Mouse (Mus musculus): ENCODE measurements around the gene Pde1a. TPM values are rescaled to one million over a fixed set of nuclear protein-coding genes. Genes with fewer than 3 reads are reported as not detected.

The Pde1a gene
- polyA plus RNA-seq, 1 experiment from 2014 or later = 17.8 TPM

GRCm38 (mm10) chr2:79934660-79935059 is 194.6 kb downstream of the Pde1a start:
- WGBS = 36% methylated on average over 5 of the region's 5 CpGs
- no peak for ATAC-seq (ENCODE audit: low FRiP score, low TSS enrichment)

GRCm38 (mm10) chr2:79922356-79922755 is 206.9 kb downstream of the Pde1a start:
- H3K4me3 ChIP-seq (ENCODE audit: low read length) = no peak overlapping the region
- no peaks in the 10 kb centered on the region for H3K27me3 ChIP-seq (ENCODE audit: insufficient read depth, low read length)
- H3K4me1 ChIP-seq (ENCODE audit: insufficient read depth, low read length) = no peaks in the 10 kb centered on the region
- no peak for ATAC-seq (ENCODE audit: low FRiP score, low TSS enrichment)
- no peak overlapping the region for H3K27ac ChIP-seq (ENCODE audit: low read length)
- no peaks in the 10 kb centered on the region for H3K9me3 ChIP-seq (ENCODE audit: low read length)
- H3K36me3 ChIP-seq (ENCODE audit: insufficient read depth, low read length) = no peaks in the 10 kb centered on the region
- no peak overlapping the region for H3K9ac ChIP-seq (replicated peaks; ENCODE audit: low read length)
- no peak overlapping the region for H3K4me2 ChIP-seq (replicated peaks; ENCODE audit: low read depth, low read length)

More at GRCm38 (mm10) chr2:79934660-79935059, 194.6 kb downstream of the Pde1a start:
- Histone ChIP-seq H3K9ac (replicated peaks; ENCODE audit: low read length) (no peak overlapping the region), H3K4me2 (replicated peaks; ENCODE audit: low read depth, low read length) (no peak overlapping the region), H3K9me3 (ENCODE audit: low read length) (peaks cover 3% of the 10 kb centered on the region; the same call in 1 of the 2 replicates), H3K4me1 (ENCODE audit: insufficient read depth, low read length) (no peaks in the 10 kb centered on the region), H3K36me3 (ENCODE audit: insufficient read depth, low read length) (no peaks in the 10 kb centered on the region), H3K27me3 (ENCODE audit: insufficient read depth, low read length) (no peaks in the 10 kb centered on the region), H3K4me3 (ENCODE audit: low read length) (no peak overlapping the region), H3K27ac (ENCODE audit: low read length) (no peak overlapping the region)

- ATAC-seq (ENCODE audit: low FRiP score, low TSS enrichment) = no peak
- no peak overlapping the region for H3K4me3 ChIP-seq (ENCODE audit: low read length)
- H3K4me2 ChIP-seq (replicated peaks; ENCODE audit: low read depth, low read length) = no peak overlapping the region
- H3K9me3 ChIP-seq (ENCODE audit: low read length) = no peaks in the 10 kb centered on the region
- 94% methylated on average over 4 of the region's 4 CpGs for WGBS
- H3K4me1 ChIP-seq (ENCODE audit: insufficient read depth, low read length) = no peaks in the 10 kb centered on the region
- no peak overlapping the region for H3K9ac ChIP-seq (replicated peaks; ENCODE audit: low read length)
- H3K27ac ChIP-seq (ENCODE audit: low read length) = no peak overlapping the region
- no peaks in the 10 kb centered on the region for H3K27me3 ChIP-seq (ENCODE audit: insufficient read depth, low read length)
- no peaks in the 10 kb centered on the region for H3K36me3 ChIP-seq (ENCODE audit: insufficient read depth, low read length)
Measured at GRCm38 (mm10) chr2:79921375-79921774, 207.9 kb downstream of the Pde1a start.

DNA sequence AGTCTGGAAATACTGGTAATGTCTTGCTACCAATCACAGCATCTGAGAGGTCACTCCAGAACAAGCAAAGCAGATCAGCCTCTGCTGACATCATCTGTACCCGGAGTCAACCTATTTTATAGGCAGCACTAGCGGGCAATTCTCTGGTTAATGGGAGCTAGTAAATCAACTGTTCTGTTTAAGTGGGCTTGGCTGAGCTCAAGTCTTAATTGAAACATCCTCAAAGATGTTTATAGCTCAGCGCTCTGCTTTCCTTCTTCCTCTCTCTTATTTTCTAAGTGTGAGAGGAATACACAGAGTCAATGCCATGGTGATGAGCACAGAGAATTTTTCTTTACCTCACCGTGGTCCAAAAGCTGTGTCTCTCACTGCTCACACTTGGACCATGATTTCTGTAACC is 208.8 kb downstream of the Pde1a start:
- Histone ChIP-seq H3K36me3 (ENCODE audit: insufficient read depth, low read length) (no peaks in the 10 kb centered on the region), H3K27ac (ENCODE audit: low read length) (no peak overlapping the region), H3K4me3 (ENCODE audit: low read length) (no peak overlapping the region), H3K4me2 (replicated peaks; ENCODE audit: low read depth, low read length) (no peak overlapping the region), H3K4me1 (ENCODE audit: insufficient read depth, low read length) (no peaks in the 10 kb centered on the region), H3K27me3 (ENCODE audit: insufficient read depth, low read length) (no peaks in the 10 kb centered on the region), H3K9me3 (ENCODE audit: low read length) (no peaks in the 10 kb centered on the region), H3K9ac (replicated peaks; ENCODE audit: low read length) (no peak overlapping the region)
- 37% methylated on average over 4 of the region's 4 CpGs for WGBS
- ATAC-seq (ENCODE audit: low FRiP score, low TSS enrichment) = no peak

GRCm38 (mm10) chr2:79901841-79902510 is 227.3 kb downstream of the Pde1a start:
- Histone ChIP-seq H3K4me1 (ENCODE audit: insufficient read depth, low read length) (no peaks in the 10 kb centered on the region), H3K27me3 (ENCODE audit: insufficient read depth, low read length) (no peaks in the 10 kb centered on the region), H3K4me2 (replicated peaks; ENCODE audit: low read depth, low read length) (no peak overlapping the region), H3K9ac (replicated peaks; ENCODE audit: low read length) (no peak overlapping the region), H3K4me3 (ENCODE audit: low read length) (no peak overlapping the region), H3K9me3 (ENCODE audit: low read length) (no peaks in the 10 kb centered on the region), H3K36me3 (ENCODE audit: insufficient read depth, low read length) (no peaks in the 10 kb centered on the region), H3K27ac (ENCODE audit: low read length) (no peak overlapping the region)
- WGBS = 83% methylated on average over 2 of the region's 2 CpGs
- ATAC-seq (ENCODE audit: low FRiP score, low TSS enrichment) = no peak

DNA sequence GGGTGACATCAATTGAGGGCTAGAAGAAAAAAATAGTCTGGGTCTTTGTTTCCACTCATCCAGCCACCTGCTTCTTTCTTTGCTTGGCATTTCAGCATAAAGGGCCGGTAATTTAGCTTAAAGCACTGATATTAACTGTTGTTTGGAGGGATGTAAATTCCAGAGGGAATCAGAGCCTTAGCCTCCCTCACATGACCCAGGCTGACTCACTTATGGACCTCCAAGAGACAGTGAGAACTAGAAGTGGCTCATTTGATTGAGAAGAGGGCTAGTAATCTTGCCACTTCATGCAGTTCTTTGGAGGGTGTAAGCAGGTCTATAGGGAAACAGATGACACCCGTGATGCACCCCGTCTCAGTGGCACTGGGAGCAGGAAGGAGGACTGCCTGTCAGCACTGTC is 230.7 kb downstream of the Pde1a start:
- no peak for ATAC-seq (ENCODE audit: low FRiP score, low TSS enrichment)
- no peaks in the 10 kb centered on the region for H3K9me3 ChIP-seq (ENCODE audit: low read length)
- WGBS = 70% methylated on average over 3 of the region's 3 CpGs
- no peaks in the 10 kb centered on the region for H3K27me3 ChIP-seq (ENCODE audit: insufficient read depth, low read length)
- H3K4me3 ChIP-seq (ENCODE audit: low read length) = no peak overlapping the region
- H3K27ac ChIP-seq (ENCODE audit: low read length) = no peak overlapping the region
- no peaks in the 10 kb centered on the region for H3K36me3 ChIP-seq (ENCODE audit: insufficient read depth, low read length)
- H3K4me2 ChIP-seq (replicated peaks; ENCODE audit: low read depth, low read length) = no peak overlapping the region
- no peaks in the 10 kb centered on the region for H3K4me1 ChIP-seq (ENCODE audit: insufficient read depth, low read length)
- H3K9ac ChIP-seq (replicated peaks; ENCODE audit: low read length) = no peak overlapping the region

DNA sequence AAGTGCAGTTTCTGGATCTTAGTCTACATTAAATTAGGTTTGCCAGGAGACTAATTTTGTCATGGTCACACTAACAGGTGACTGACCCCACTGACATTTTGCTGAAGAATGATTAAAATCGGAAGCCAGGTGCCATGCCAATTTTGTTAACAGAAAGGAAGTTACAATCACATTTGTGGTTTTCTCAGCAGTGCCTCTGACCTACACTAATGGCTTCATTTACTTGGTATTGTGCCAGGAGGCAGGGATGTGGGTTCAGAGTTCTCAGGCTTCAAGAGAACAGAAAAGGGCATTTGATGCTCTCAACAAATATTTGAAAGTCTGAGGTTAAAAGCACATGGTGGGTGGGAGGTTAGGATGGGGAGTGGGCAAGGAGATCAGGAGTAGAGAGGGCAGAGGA is 236.4 kb downstream of the Pde1a start:
- ATAC-seq (ENCODE audit: low FRiP score, low TSS enrichment) = no peak
- WGBS = 70% methylated on average over 1 of the region's 1 CpGs
- H3K4me1 ChIP-seq (ENCODE audit: insufficient read depth, low read length) = no peaks in the 10 kb centered on the region
- no peak overlapping the region for H3K4me3 ChIP-seq (ENCODE audit: low read length)
- no peaks in the 10 kb centered on the region for H3K27me3 ChIP-seq (ENCODE audit: insufficient read depth, low read length)
- H3K9ac ChIP-seq (replicated peaks; ENCODE audit: low read length) = no peak overlapping the region
- no peak overlapping the region for H3K27ac ChIP-seq (ENCODE audit: low read length)
- H3K9me3 ChIP-seq (ENCODE audit: low read length) = no peaks in the 10 kb centered on the region
- no peak overlapping the region for H3K4me2 ChIP-seq (replicated peaks; ENCODE audit: low read depth, low read length)
- no peaks in the 10 kb centered on the region for H3K36me3 ChIP-seq (ENCODE audit: insufficient read depth, low read length)

DNA sequence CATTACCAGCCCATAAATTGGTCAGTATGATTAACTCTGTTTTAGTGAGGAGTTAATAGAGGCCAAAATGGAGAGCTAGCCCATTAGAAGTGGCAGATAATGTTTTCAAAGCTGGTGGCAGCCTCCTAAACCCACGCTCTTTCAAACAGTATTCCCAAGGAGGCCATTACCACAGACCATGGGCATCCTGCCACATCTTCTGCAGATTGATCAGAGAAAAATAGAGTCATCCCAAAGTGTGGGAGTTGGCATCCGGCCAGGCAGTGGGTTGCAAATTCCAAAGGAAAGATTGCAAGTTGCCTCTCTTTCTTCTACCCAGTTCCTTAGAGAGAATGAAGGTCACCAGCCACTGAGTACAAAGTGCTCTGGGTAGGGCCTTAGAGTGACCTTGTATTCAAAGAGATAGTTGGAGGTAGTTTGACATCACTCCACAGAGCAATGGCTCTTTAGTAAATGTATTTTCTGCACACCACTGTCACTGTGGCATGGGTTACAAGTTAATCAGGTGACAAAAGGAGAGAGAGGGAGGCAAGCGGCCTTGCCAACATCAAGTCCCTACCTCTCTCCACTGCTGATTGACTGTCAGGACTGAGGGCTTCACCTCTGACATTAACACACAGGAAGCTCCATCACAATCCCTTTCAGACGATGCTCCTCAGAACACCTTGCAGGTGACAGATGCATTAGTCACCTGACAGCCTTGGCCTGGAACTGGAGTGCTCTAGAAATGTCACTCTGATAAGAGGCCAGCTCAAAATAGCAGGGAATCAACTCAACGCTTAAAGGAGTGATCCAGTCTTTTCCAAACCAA is 237.3 kb downstream of the Pde1a start:
- no peak for ATAC-seq (ENCODE audit: low FRiP score, low TSS enrichment)

GRCm38 (mm10) chr2:79890726-79891125 is 238.5 kb downstream of the Pde1a start:
- Histone ChIP-seq H3K9me3 (ENCODE audit: low read length) (no peaks in the 10 kb centered on the region), H3K4me3 (ENCODE audit: low read length) (no peak overlapping the region), H3K4me2 (replicated peaks; ENCODE audit: low read depth, low read length) (no peak overlapping the region), H3K4me1 (ENCODE audit: insufficient read depth, low read length) (no peaks in the 10 kb centered on the region), H3K9ac (replicated peaks; ENCODE audit: low read length) (no peak overlapping the region), H3K27me3 (ENCODE audit: insufficient read depth, low read length) (no peaks in the 10 kb centered on the region), H3K27ac (ENCODE audit: low read length) (no peak overlapping the region), H3K36me3 (ENCODE audit: insufficient read depth, low read length) (no peaks in the 10 kb centered on the region)
- no peak for ATAC-seq (ENCODE audit: low FRiP score, low TSS enrichment)
- 88% methylated on average over 8 of the region's 8 CpGs for WGBS

More for the DNA sequence above, 237.3 kb downstream of the Pde1a start:
- WGBS = 81% methylated on average over 5 of the region's 5 CpGs
- Histone ChIP-seq H3K36me3 (ENCODE audit: insufficient read depth, low read length) (no peaks in the 10 kb centered on the region), H3K27ac (ENCODE audit: low read length) (no peak overlapping the region), H3K4me3 (ENCODE audit: low read length) (no peak overlapping the region), H3K27me3 (ENCODE audit: insufficient read depth, low read length) (no peaks in the 10 kb centered on the region), H3K9me3 (ENCODE audit: low read length) (no peaks in the 10 kb centered on the region), H3K9ac (replicated peaks; ENCODE audit: low read length) (no peak overlapping the region), H3K4me1 (ENCODE audit: insufficient read depth, low read length) (no peaks in the 10 kb centered on the region), H3K4me2 (replicated peaks; ENCODE audit: low read depth, low read length) (no peak overlapping the region)
